Mouse (Mus musculus) thymus, postnatal 36 days (tissue): ENCODE data around the gene Vsx1.

Experiments
- DNase-seq, 2 experiments: peaks; one replicate each; pipeline ENCODE4 v3.0.0; 2022; ENCODE audit warnings: mixed read lengths in 2 of 2

Vsx1 gene

GRCm38 (mm10) chr2:150689223-150689800 lies at the start of gene Vsx1:
Gene Vsx1, minus strand, starts transcription at chr2:150689360.
- DNase-seq: no peak

GRCm38 (mm10) chr2:150737881-150738280 lies 48.7 kb upstream of the Vsx1 start:
- DNase-seq: no peak

GRCm38 (mm10) chr2:150735756-150736576 lies 46.8 kb upstream of the Vsx1 start:
- DNase-seq: no peak

- no peak for DNase-seq
Measured at GRCm38 (mm10) chr2:150712167-150712674, 23.1 kb upstream of the Vsx1 start.

GRCm38 (mm10) chr2:150691481-150692170 lies 2.5 kb upstream of the Vsx1 start:
- DNase-seq: no peak

GRCm38 (mm10) chr2:150690216-150690615 lies 1.1 kb upstream of the Vsx1 start:
- no peak for DNase-seq

- no peak for DNase-seq
Measured at GRCm38 (mm10) chr2:150688541-150689186, 496 bp downstream of the Vsx1 start.

GRCm38 (mm10) chr2:150687871-150688540 lies 1.2 kb downstream of the Vsx1 start:
- no peak for DNase-seq

GRCm38 (mm10) chr2:150685389-150685788 lies 3.8 kb downstream of the Vsx1 start:
- no peak for DNase-seq

GRCm38 (mm10) chr2:150684451-150684850 lies 4.7 kb downstream of the Vsx1 start:
- DNase-seq: no peak

GRCm38 (mm10) chr2:150681581-150681980 lies 7.6 kb downstream of the Vsx1 start:
- DNase-seq: no peak

GRCm38 (mm10) chr2:150678392-150678791 lies 10.8 kb downstream of the Vsx1 start:
- DNase-seq: peak; percentile 66 to 73

- DNase-seq: no peak
Measured at GRCm38 (mm10) chr2:150675525-150675924, 13.6 kb downstream of the Vsx1 start.

- peak; percentile 70 for DNase-seq
Measured at GRCm38 (mm10) chr2:150674900-150675299, 14.3 kb downstream of the Vsx1 start.

GRCm38 (mm10) chr2:150673929-150674328 lies 15.2 kb downstream of the Vsx1 start:
- DNase-seq: no peak

GRCm38 (mm10) chr2:150671609-150672290 lies 17.4 kb downstream of the Vsx1 start:
- DNase-seq: no peak

- no peak for DNase-seq
Measured at GRCm38 (mm10) chr2:150670926-150671325, 18.2 kb downstream of the Vsx1 start.

- DNase-seq: peak; percentile 17 to 45
Measured at GRCm38 (mm10) chr2:150669454-150670045, 19.6 kb downstream of the Vsx1 start.

- DNase-seq: peak in 1 of 2 experiments; percentile 20
Measured at GRCm38 (mm10) chr2:150668956-150669355, 20.2 kb downstream of the Vsx1 start.

GRCm38 (mm10) chr2:150667820-150668766 lies 21.1 kb downstream of the Vsx1 start, which contains the start of gene Acss1:
Gene Acss1, minus strand, starts transcription at chr2:150668500.
- peak; percentile 87 for DNase-seq
